Mouse (Mus musculus): Measurements from ENCODE around the gene Ccer2.

Gene Ccer2

GRCm38 (mm10) chr7:28756079-28756478 lies at the start of gene Ccer2:
Ccer2 (plus strand) TSS chr7:28756174.
- DNase-seq (ENCODE audit: extremely low spot score) = no peak

- no peak for DNase-seq (ENCODE audit: extremely low spot score)
These were observed 46.5 kb upstream of the Ccer2 start for GRCm38 (mm10) chr7:28709454-28709853.

- no peak for DNase-seq (ENCODE audit: extremely low spot score)
These were observed 45.0 kb upstream of the Ccer2 start for GRCm38 (mm10) chr7:28710962-28711361.

- DNase-seq (ENCODE audit: extremely low spot score) = no peak
These were observed 41.3 kb upstream of the Ccer2 start for GRCm38 (mm10) chr7:28714667-28715066.

GRCm38 (mm10) chr7:28715598-28715997 lies 40.4 kb upstream of the Ccer2 start:
- DNase-seq (ENCODE audit: extremely low spot score) = no peak

GRCm38 (mm10) chr7:28716590-28717281 lies 39.2 kb upstream of the Ccer2 start, which contains the start of gene Fbxo17:
Fbxo17 (plus strand) TSS chr7:28716804.
- peak; percentile 80 for DNase-seq (ENCODE audit: extremely low spot score)

- DNase-seq (ENCODE audit: extremely low spot score) = no peak
These were observed 38.2 kb upstream of the Ccer2 start for GRCm38 (mm10) chr7:28717726-28718125.

- DNase-seq (ENCODE audit: extremely low spot score) = no peak
These were observed 36.8 kb upstream of the Ccer2 start for GRCm38 (mm10) chr7:28719159-28719558.

GRCm38 (mm10) chr7:28719650-28720049 lies 36.3 kb upstream of the Ccer2 start:
- DNase-seq (ENCODE audit: extremely low spot score) = no peak

GRCm38 (mm10) chr7:28720753-28721537 lies 35.0 kb upstream of the Ccer2 start:
- no peak for DNase-seq (ENCODE audit: extremely low spot score)

- DNase-seq (ENCODE audit: extremely low spot score) = no peak
These were observed 33.9 kb upstream of the Ccer2 start for GRCm38 (mm10) chr7:28722079-28722478.

GRCm38 (mm10) chr7:28724613-28725012 lies 31.4 kb upstream of the Ccer2 start:
- no peak for DNase-seq (ENCODE audit: extremely low spot score)

GRCm38 (mm10) chr7:28726600-28726999 lies 29.4 kb upstream of the Ccer2 start:
- peak; percentile 83 for DNase-seq (ENCODE audit: extremely low spot score)

- DNase-seq (ENCODE audit: extremely low spot score) = no peak
These were observed 28.2 kb upstream of the Ccer2 start for GRCm38 (mm10) chr7:28727649-28728340.

GRCm38 (mm10) chr7:28732341-28733142 lies 23.4 kb upstream of the Ccer2 start:
- peak; percentile 91 for DNase-seq (ENCODE audit: extremely low spot score)

- DNase-seq (ENCODE audit: extremely low spot score) = no peak
These were observed 22.8 kb upstream of the Ccer2 start for GRCm38 (mm10) chr7:28733211-28733610.

GRCm38 (mm10) chr7:28735701-28736100 lies 20.3 kb upstream of the Ccer2 start:
- DNase-seq (ENCODE audit: extremely low spot score) = no peak

GRCm38 (mm10) chr7:28739829-28740228 lies 16.1 kb upstream of the Ccer2 start:
- no peak for DNase-seq (ENCODE audit: extremely low spot score)

- DNase-seq (ENCODE audit: extremely low spot score) = no peak
These were observed 15.0 kb upstream of the Ccer2 start for GRCm38 (mm10) chr7:28740949-28741348.

GRCm38 (mm10) chr7:28741368-28741708 lies 14.6 kb upstream of the Ccer2 start:
- no peak for DNase-seq (ENCODE audit: extremely low spot score)

GRCm38 (mm10) chr7:28741709-28742438 lies 14.1 kb upstream of the Ccer2 start, which contains the start of the genes Mrps12 and Sars2:
Mrps12 (minus strand) TSS chr7:28741820.
Sars2 (plus strand) TSS chr7:28741992.
- DNase-seq (ENCODE audit: extremely low spot score) = peak; percentile 97

Data from embryo, embryonic 9.5 days (tissue).